Mouse (Mus musculus) hematopoietic stem cell, adult 5-6 weeks (primary cell): ENCODE results near the gene Hrasls. TPM values are rescaled to one million over a fixed set of nuclear protein-coding genes. Genes with fewer than 3 reads are reported as not detected.

Source experiments
- total RNA-seq: library from RNA; stranded (forward); fragments of 172-1452, 232-1000 nt; gene quantifications from 2 replicates; pipeline ENCODE4 v1.2.3, GENCODE M21; 2017

The Hrasls gene
- total RNA-seq, 1 experiment from 2014 or later, result not detected

Other genes with a start within 250 kb of the Hrasls start
- gene Atp13a5, start 169.0 kb downstream of the Hrasls start, total RNA-seq, result not detected in 2 replicates